Mouse (Mus musculus): ENCODE results near the gene Pik3ca. TPM values are rescaled to one million over a fixed set of nuclear protein-coding genes. Genes with fewer than 3 reads are reported as not detected.

The Pik3ca gene
- total RNA-seq (2021): 10 to 100 TPM; 47.7 to 54.5 TPM
- long read RNA-seq, experiment 1, partial matches to known transcripts: 3 of 20 reads
- long read RNA-seq, experiment 1, other reads (novel, unspliced or antisense): 17 of 20 reads
- long read RNA-seq, experiment 2, full-length matches to known transcripts: 1 of 28 reads
- long read RNA-seq, experiment 2, partial matches to known transcripts: 3 of 28 reads
- long read RNA-seq, experiment 2, other reads (novel, unspliced or antisense): 24 of 28 reads

DNA sequence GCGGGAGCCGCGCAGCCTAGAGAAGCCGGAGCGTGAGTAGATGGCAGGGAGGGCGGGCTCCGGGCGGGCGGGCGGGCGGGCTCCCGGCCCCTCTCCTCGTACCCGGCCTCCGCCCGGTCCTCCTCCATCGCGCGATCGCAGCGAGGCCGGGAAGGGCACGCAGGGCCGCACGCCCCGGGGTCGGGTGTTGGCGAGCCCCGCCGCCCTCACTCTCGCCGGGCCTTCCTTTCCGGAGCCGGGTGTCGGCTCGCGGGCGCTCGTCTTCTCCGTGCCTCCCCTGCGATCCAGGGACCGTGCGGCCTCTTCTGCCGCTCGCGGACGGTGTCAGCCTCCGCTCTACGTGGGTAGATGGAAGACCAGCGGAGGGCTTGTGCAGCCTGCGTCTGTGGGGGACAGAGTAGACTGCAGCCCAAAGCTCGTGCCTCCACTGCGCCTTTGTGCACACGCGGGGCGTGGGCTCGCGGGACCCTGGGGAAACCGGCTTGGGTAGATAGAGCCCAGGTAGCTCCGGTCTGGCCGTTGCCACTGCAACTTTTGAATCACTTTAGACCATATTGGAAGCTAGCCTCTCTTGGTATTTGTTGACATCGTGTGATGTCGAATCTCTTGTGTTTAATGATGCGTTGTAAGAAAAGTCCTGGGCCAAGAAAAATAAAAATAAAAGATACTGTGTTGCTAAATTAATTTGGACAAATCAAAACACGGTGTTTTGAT lies at the start of gene Pik3ca:
Pik3ca (plus strand) TSS at position 211 of the 714 bp plus-strand sequence.
- peak; percentile 40 to 59 for DNase-seq (ENCODE audit: low spot score in 2 of 2)

DNA sequence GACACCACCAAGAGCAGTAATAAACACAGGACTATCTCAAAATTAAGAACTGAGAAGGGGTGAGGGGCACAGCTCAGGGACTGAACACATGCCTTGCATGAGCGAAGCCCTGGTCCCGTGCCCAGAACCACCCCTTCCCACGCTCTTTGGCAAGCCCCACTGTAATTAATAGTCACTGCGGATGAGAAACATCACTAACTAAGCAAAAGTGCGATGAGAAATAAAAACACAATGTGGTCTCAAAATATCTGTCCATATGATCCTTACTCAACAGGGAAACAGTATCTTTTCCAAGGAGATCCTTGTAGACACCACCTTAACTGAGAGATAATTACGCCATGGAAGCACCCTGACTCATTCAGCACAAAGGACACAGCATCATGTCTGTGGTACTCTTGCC lies 49.6 kb upstream of the Pik3ca start:
- peak; percentile 70 to 91 for DNase-seq (ENCODE audit: low spot score in 2 of 2)

DNA sequence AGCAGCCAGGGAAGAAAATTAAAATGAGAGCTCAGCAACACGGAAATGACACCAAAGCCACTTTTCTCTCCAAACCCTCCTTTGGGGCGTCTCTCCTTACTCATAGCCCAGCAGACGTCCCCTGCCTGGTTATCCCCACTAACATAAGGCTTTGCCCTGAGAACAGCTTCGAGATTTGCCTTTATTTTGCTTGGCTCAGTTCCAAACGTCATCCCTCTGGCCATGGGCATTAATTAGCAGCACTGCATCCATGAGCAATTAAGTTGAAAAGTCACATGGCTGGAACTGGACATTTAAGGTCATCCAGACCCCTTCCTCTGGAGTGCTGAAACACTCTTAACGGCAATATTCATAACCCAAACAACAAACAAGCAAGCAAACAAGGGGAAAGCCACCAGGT lies 36.2 kb upstream of the Pik3ca start:
- DNase-seq (ENCODE audit: low spot score in 2 of 2): no peak

DNA sequence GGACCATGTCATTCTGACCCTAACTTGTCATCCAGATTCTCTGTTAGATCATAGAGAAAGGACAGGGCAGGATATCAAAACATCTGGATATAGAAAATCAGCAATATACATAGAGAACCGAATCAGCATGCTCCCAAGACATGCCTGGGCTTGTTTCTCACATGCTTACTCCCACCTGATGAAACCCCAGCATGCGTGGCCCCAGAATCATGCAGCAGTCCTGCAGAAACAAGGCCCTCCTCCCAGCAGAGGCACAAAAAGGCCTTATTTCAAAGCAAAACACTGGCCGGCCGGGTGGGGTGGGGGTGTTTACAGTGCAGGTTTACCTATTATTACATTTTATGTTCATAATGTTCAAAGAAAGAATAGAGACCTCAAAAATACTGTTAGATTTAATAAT lies 33.3 kb upstream of the Pik3ca start:
- no peak for DNase-seq (ENCODE audit: low spot score in 2 of 2)

DNA sequence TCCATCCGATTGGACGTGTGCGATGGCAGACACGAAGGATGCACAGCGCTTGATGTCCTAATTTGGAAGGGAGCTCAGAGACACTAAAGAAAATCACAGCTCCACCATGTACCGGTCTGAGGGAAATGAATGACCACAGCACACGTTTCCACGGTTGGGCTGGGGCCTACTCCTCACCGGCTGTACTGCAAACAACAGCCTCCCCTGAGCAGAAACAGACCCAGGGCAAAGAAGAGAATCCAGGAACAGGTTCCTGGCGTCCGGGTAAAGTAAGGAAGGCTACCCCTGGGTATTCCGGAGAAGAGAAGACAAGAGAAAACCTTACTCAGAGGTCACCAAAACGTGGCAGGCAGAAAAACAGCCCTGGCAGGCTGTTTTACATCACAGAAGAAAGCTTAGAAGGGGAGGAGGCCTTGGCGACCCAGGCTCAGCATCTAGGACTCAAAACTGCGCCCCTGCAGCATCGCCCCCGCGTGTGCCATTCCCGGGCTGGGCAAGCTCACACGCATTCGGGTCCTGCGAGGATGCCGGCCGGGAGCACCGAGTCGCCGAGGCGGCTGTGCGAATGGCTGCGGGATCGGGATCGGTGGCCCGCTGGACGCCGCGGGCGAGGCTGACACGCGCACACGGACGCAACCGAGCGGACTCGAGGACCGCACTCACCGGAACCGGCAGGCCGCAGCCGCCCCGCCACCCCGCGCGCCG lies 32.5 kb upstream of the Pik3ca start:
- DNase-seq (ENCODE audit: low spot score in 2 of 2): peak in 1 of 2 experiments; percentile 16

DNA sequence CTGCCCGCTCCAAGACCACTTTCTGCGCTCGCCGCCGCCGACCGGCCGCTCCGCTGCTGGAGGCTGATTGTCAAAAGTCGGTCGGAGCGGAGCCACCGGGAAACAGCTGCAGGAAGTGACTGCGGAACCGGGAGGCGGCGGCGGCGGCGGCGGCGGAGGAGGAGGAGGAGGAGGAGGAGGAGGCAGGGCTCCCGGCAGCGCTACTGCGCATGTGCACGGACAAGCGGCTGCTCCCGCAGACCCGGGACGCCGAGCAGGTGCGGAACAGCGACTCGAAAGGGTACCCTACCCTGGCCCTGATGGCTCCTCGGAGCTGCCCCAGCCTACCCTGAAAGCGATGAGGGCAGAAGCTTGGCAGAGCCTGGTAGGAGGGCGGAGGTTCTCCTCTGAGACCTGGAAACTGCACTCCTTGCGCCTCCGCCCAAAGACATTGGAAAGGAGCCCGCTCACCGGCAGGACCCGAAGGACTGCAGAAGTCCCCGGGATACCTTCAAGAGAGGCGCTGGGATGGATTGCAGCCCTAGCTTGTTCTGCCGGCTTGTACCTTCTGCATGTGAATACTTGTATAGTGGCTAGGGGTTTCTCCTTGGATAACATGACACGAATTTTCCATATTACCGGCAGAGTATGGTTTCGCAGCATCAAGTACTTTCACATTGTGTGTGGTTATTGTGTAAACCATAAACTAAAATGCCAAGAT lies 31.8 kb upstream of the Pik3ca start, which contains the start of gene Zmat3:
Zmat3 (minus strand) TSS at position 469 of the 700 bp plus-strand sequence.
- peak; percentile 80 to 81 for DNase-seq (ENCODE audit: low spot score in 2 of 2)

DNA sequence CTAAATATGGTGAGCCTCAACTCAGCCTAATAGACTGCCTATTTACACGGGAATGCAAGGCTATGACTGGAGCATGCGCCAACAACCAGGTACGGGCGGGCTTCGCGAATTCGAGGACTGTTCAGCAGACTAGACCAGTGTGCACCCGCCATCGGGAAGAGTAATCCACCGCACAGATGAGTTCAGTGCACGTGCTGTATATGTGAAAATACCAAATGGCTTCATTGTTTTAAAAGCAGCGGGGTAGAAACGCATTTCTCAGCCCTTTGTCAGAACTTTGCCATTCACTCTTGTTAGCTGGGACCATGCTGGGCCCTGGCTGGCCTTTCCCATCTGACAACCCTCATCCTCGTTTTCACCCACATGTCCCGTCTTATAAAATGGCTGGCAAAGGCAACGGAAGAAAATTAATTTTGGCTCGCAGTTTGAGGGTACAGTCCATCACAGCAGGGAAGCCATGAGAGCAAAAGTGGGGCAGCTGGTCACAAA lies 31.2 kb upstream of the Pik3ca start:
- no peak for DNase-seq (ENCODE audit: low spot score in 2 of 2)

DNA sequence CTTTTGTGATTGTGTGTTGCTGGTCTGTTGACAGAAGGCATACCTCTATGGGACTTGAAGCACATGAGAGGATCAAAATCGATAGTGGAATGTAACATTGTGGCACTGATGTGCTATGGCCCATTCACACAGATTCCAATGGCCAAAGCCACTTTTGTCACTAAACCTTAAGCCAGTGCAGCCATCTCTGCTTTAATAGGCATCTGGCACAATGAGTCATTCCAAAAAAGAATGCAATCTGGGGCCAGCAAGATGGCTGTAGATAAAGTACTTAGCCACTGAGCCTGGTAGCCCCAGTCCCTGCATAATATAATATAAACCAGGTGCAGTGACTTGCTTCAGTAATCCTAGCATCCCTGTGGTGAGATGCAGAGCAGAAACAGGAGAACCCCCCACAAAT lies 30.0 kb upstream of the Pik3ca start:
- no peak for DNase-seq (ENCODE audit: low spot score in 2 of 2)

DNA sequence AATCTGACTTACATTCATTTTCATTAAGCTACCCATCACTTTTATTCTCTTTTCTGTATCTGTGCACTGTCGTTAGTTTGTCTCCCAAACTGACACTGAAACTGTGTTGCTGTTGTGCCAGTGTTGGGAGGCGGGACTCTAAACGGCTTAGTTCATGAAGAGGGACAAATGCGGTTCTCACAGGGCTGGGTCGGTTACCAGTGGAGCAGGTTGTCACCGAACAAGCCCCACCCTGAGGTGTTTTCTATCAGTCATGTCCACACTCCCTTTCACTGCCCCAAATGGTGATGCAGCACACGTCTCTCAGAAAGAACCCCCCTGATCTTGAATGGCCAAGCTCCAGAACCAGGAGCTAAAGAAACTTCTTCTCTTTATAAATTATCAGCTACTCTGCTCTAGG lies 25.5 kb upstream of the Pik3ca start:
- no peak for DNase-seq (ENCODE audit: low spot score in 2 of 2)

DNA sequence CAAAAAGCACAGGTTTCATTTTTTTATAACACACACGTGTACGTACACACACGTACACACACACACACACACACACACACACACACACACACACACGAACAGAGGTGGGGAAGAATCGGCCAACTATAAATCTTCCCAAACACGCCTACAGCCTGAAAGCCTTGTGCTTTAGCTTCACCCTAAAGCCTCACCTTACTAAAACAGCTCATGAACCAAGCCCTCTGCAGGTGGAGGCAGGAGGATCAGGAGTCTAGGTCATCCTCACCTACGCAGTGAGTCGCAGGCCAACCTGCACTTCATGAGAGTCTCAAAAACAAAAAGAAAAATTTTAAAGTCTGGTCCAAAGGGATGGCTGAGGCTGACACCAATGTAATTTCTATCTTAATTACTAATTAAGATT lies 25.0 kb upstream of the Pik3ca start:
- no peak for DNase-seq (ENCODE audit: low spot score in 2 of 2)

DNA sequence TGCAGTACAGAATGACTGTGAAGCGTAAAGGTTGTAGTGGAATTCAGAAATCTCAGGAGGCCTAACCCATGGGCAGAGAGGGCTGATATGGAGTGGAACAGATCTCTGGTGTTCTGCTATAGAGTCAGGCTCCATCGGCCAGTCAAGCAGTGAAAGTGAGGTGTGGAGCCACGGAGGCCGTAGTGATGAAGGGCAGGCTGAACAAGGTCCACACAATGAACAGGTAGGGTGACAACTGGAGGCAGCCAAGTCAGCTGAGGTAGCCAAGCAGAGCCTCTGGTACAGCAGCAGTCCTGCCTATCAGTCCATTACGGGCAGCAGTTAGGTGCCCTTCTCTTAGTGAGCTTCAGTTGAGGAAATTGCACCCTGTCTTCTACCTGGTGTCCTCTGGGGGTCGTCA lies 24.2 kb upstream of the Pik3ca start:
- DNase-seq (ENCODE audit: low spot score in 2 of 2): no peak

DNA sequence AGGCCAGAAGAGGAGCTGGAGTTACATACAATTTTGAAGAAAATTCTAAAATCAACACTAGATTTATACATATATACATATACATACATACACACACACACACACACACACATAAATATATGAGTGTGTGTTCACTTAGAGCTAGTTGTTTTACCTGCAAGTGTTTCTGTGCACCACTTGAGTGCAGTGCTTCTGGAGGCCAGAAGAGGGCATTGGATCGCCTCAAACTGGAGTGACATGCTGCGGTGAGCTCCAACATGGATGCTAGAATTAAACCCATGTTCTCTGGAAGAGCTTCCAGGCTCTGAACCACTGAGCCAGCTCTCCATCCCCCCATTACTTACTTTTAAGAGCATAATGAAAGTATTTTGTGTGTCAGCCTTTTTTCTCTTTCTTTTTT lies 17.6 kb upstream of the Pik3ca start:
- no peak for DNase-seq (ENCODE audit: low spot score in 2 of 2)

DNA sequence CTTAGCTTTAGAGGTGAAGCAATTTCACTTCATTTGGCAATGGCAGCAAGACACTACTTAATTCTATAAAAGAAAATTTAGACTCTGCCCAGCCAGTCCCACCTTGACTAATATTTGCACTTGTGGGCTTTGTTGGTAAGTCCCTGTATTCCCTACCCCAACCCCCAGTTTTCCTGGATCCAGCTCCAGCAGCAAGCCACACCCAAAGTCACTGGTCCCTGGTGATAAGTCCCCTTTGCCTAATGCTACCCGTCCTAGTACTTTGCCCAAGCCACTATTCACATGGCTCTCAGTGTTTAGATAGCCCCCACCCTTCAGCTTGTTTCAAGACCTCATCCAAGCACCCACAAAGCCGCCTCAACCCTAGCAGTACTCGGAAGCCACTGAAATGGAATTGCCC lies 15.9 kb upstream of the Pik3ca start:
- no peak for DNase-seq (ENCODE audit: low spot score in 2 of 2)

DNA sequence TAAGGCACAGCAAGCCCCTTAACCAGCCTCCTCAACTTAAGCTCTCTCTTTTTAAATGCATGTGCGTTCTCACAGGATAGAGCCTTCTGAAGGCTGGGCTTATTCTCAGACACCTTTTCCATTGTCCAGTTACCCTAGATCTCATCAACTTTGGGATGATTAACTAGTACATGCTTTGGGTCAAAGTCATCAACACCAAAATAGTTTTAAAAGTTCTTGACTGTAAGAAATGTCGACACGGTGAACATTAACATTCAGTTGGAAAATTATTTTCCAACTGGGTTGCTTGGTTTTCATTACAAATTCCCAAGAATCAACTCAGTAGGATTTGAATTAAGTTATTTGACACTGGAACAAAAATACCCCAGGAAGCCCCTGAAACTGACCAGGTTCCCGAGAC lies 4.6 kb upstream of the Pik3ca start:
- DNase-seq (ENCODE audit: low spot score in 2 of 2): no peak

DNA sequence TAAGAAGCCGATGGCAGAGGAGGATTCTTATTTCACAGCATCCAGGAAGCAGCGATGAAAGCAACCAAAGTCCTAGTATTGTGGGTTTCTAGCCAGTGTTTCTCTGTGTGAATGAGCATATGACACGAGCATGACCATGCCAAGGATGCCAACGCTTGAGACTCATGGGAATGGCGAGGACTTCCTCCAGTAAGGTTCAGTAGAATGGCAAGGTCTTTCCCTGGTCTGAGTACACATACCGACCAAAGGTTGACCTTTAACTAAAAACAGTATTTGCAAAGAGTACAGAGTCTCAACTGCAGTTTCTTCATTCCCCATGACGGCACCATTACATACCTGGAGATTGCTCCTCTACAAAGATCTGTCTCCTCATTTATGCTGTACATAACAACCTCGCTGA lies 3.5 kb upstream of the Pik3ca start:
- DNase-seq (ENCODE audit: low spot score in 2 of 2): no peak

DNA sequence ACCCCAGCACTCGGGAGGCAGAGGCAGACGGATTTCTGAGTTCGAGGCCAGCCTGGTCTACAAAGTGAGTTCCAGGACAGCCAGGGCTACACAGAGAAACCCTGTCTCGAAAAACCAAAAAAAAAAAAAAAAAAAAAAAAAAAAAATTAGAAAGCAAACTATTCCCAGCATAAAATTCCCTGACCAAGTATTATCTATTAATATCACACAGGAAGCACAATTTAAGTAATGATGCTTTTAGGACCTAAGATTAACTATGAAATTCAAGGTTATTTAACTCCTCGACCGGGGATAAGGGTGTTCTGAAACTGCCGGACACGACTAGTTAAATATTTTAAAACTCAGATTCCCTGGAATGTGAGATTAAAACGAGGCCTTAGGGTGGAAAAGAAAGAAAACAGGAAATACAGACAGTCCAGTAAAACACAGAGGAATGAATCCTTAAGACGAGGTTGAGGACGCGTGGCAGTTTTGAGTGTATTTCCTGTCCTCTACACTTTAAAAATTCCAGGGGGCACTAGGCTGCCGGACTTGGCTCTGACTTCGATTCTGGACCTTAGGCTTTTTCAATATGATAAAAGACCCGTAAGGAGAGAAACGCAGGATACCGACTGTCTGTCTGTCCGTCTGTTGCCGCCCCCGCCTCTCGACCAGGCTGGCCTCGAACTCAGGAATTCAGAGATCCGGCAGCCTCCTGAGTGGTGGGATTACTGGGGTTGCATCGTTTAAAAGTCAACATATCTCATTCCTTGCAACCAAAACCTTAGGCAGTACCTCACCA lies 1.5 kb upstream of the Pik3ca start:
- DNase-seq (ENCODE audit: low spot score in 2 of 2): peak in 1 of 2 experiments; percentile 31

DNA sequence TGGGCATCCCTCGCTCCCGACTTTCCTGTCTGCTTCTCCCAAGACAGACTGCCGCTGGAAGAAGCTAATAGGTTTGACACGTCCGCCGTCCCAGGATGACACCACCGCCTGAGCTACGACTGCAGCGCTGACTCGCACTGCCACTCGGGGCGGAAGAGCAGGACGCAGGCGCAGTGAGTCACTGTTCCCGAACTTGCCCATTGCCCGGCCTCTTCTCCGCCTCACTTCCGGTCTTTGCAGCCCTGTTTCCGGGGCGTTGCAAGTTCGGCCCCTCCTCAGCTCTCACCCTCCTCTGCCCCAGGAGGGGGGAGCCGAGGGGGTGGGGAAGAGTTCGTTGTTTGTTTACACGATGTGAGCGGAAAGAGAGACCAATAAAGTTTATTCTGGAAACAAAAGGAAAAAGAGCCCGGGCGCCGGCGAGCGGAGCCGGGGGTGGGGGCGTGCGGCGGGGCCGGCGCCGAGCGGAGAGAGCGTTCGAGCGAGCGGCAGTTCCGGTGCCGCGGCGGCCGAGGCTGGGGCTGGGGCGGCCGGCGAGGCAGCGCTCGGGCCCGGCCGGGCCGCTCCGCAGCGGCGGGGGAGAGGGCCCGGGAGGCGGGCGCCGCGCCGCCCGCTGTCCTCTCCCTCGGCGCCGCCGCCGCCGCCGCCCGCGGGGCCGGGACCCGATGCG lies 544 bp upstream of the Pik3ca start:
- DNase-seq (ENCODE audit: low spot score in 2 of 2): peak; percentile 94 to 98

DNA sequence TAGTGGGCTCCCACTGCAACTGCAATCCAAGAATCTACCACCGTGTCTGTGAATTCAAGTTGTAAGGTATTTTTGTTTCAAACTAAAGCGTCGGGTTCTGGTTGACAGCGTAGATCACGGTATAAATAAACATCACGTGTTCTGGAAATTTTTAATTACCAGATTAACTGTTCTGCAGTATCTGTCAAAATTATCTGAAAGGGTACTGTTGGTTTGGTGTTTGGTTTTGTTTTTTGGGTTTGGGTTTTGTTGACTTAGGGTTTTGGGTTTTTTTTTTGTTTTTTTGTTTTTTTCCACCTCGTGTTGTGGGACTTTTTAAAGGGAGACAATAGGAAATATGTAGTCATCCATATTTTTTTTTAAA lies 686 bp downstream of the Pik3ca start:
- no peak for DNase-seq (ENCODE audit: low spot score in 2 of 2)

DNA sequence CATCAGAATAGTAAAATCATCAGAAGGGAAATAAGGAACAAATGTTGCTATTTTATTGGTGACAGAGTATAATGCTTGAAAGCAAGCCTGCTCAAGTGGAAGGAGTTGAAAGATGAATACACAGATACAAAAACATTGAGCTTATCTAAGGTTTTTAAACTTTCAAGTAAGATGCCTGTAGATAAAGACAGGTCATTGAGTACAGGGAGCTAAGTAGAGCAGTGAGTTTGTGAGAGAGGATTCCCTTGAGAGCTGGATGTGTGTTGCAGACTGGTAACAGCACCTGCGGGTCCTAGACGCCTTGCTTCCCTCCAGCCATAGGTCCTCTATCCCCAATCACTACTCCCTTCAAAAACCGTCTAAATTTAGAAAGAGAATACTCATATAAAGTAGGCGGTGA lies 1.2 kb downstream of the Pik3ca start:
- no peak for DNase-seq (ENCODE audit: low spot score in 2 of 2)

DNA sequence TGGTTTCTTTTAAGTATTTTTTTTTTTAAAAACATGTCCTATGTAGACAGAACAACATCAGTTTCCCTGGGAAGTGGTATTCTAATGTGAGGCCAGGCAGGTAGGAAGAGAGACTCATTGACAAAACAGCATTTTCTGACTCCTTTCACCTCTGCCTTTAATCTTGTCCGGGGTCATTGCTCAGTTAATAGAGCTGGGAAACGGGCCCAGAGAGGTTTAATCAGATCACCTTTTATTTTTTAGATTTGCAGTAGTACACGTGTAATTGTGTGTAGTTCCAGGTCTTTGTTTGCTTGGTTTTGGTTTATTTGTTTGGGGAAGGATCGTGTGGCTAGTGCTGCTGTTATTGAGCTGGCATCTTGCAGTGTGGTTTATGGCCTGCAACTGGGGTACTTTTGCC lies 1.9 kb downstream of the Pik3ca start:
- no peak for DNase-seq (ENCODE audit: low spot score in 2 of 2)

Data from layer of hippocampus, postnatal 14 days (tissue).